Mouse (Mus musculus) cerebellum, postnatal 36 days (tissue): ENCODE data around the gene Glipr2.

Source experiments
- DNase-seq, 2 experiments: peaks; one replicate each; pipeline ENCODE4 v3.0.0; 2021 to 2022; ENCODE audit warnings: mixed read lengths in 2 of 2

Glipr2 gene

GRCm38 (mm10) chr4:43970393-43971330, 13.5 kb downstream of the Glipr2 start:
- DNase-seq, result no peak

- no peak for DNase-seq
These were observed 14.4 kb downstream of the Glipr2 start for GRCm38 (mm10) chr4:43971541-43972136.

GRCm38 (mm10) chr4:43972137-43972591, 15.0 kb downstream of the Glipr2 start:
- DNase-seq, result no peak

GRCm38 (mm10) chr4:43973526-43973981, 16.4 kb downstream of the Glipr2 start:
- DNase-seq, result peak; percentile 22 to 33

- no peak for DNase-seq
These were observed 17.9 kb downstream of the Glipr2 start for GRCm38 (mm10) chr4:43974914-43975616.

- DNase-seq, result no peak
These were observed 19.1 kb downstream of the Glipr2 start for GRCm38 (mm10) chr4:43976223-43976740.

- DNase-seq, result no peak
These were observed 21.6 kb downstream of the Glipr2 start for GRCm38 (mm10) chr4:43978521-43979443.

- DNase-seq, result peak; percentile 85 to 90
These were observed 22.5 kb downstream of the Glipr2 start for GRCm38 (mm10) chr4:43979746-43980145.

GRCm38 (mm10) chr4:43980236-43980635, 23.0 kb downstream of the Glipr2 start:
- DNase-seq, result no peak

- no peak for DNase-seq
These were observed 23.6 kb downstream of the Glipr2 start for GRCm38 (mm10) chr4:43980846-43981245.

GRCm38 (mm10) chr4:43981251-43981650, 24.1 kb downstream of the Glipr2 start:
- no peak for DNase-seq

- DNase-seq, result peak; percentile 89 to 90
These were observed 25.0 kb downstream of the Glipr2 start for GRCm38 (mm10) chr4:43982053-43982732.

- no peak for DNase-seq
These were observed 26.0 kb downstream of the Glipr2 start, which contains the start of gene Ccin for GRCm38 (mm10) chr4:43983181-43983580. TSS of gene Ccin (plus strand) at chr4:43983483.

GRCm38 (mm10) chr4:43983756-43984155, 26.6 kb downstream of the Glipr2 start:
- DNase-seq, result no peak

GRCm38 (mm10) chr4:43984326-43984725, 27.1 kb downstream of the Glipr2 start:
- no peak for DNase-seq

GRCm38 (mm10) chr4:43988976-43989375, 31.8 kb downstream of the Glipr2 start:
- DNase-seq, result no peak

- DNase-seq, result no peak
These were observed 35.9 kb downstream of the Glipr2 start for GRCm38 (mm10) chr4:43993072-43993471.

GRCm38 (mm10) chr4:43994342-43994741, 37.1 kb downstream of the Glipr2 start:
- no peak for DNase-seq

GRCm38 (mm10) chr4:44003622-44004021, 46.4 kb downstream of the Glipr2 start:
- no peak for DNase-seq

- DNase-seq, result no peak
These were observed 46.9 kb downstream of the Glipr2 start, which contains the start of gene Clta for GRCm38 (mm10) chr4:44004126-44004525. TSS of gene Clta (plus strand) at chr4:44004452.
